Mouse (Mus musculus) stomach, embryonic 16.5 days (tissue): ENCODE measurements around the gene Nmnat3. TPM values are rescaled to one million over a fixed set of nuclear protein-coding genes. Genes with fewer than 3 reads are reported as not detected.

Experiments
- ATAC-seq: fragments of 200-750 bp; cut with Nextera tagmentation; 2 replicates; pipeline ENCODE4 v1.8.0; 2017; ENCODE audit warnings: moderate number of reproducible peaks, moderate TSS enrichment; ENCODE audit not compliant: insufficient read depth, low FRiP score
- H3K27ac ChIP-seq: fragments of 300-500 bp; sonication (generic); 2 replicates; pipeline ENCODE4 v1.5.1; 2014; ENCODE audit warnings: low read length
- H3K27me3 ChIP-seq: fragments of 300-500 bp; sonication (generic); 2 replicates; pipeline ENCODE4 v1.6.1; 2014; ENCODE audit warnings: low read length, control low read depth, mixed read lengths; ENCODE audit not compliant: control insufficient read depth, insufficient read depth
- H3K36me3 ChIP-seq: fragments of 300-500 bp; sonication (generic); 2 replicates; pipeline ENCODE4 v1.6.1; 2014; ENCODE audit warnings: low read length; ENCODE audit not compliant: control insufficient read depth, insufficient read depth
- H3K4me1 ChIP-seq: fragments of 300-500 bp; sonication (generic); 2 replicates; pipeline ENCODE4 v1.6.1; 2014; ENCODE audit warnings: low read length, control low read depth, mixed read lengths; ENCODE audit not compliant: control insufficient read depth, insufficient read depth
- H3K4me2 ChIP-seq: fragments of 300-500 bp; sonication (generic); 2 replicates; pipeline ENCODE4 v1.6.1; 2014; ENCODE audit warnings: low read depth, low read length, mixed read lengths
- H3K4me3 ChIP-seq: fragments of 300-500 bp; sonication (generic); replicated peaks from 2 replicates; pipeline ENCODE4 v1.5.1; 2014; ENCODE audit warnings: mild to moderate bottlenecking, low read length
- H3K9ac ChIP-seq: fragments of 300-500 bp; sonication (generic); 2 replicates; pipeline ENCODE4 v1.6.1; 2014; ENCODE audit warnings: low read length
- H3K9me3 ChIP-seq: fragments of 300-500 bp; sonication (generic); replicated peaks from 2 replicates; pipeline ENCODE4 v1.6.1; 2016; ENCODE audit warnings: low read length, control low read depth; ENCODE audit not compliant: control insufficient read depth
- WGBS: fragments of 180-500 bp; shearing (Covaris S2); extraction: QIAGEN DNeasy Blood & Tissue Kit; methylation state at CpG from one replicate; pipeline ENCODE4 v1.1.7; 2014; 5-methylcytosine and 5-hydroxymethylcytosine counted together
- polyA plus RNA-seq: library from polyadenylated mRNA; unstranded; fragments of >200 nt; fragmentation: Nextera tagmentation; extraction: Ambion mirVana; gene quantifications from 2 replicates; pipeline ENCODE4 v1.2.1, GENCODE M21; 2015

Gene Nmnat3
- polyA plus RNA-seq, 1 experiment from 2014 or later: 10.2 TPM

DNA sequence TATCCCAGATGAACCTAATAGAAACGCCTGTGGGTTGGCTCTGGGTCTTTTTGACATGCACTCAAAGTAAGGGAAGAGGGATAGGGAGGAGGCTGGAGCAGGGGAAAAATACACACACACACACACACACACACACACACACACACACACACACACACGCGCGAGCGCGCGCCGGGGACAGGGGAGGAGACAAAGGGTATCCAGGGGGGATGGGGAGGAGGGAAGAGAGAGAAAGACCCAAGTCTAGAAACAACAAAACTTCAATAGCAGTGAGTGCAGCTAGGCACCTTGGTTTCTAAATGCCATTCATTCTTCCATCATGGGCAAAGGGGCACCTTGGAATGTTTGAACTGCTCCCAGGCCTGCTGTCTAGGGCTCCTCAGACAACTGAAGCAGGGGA, 82.5 kb downstream of the Nmnat3 start:
- Histone ChIP-seq H3K9ac (no peak overlapping the region), H3K4me3 (no peak overlapping the region), H3K27ac (no peak overlapping the region), H3K4me2 (no peak overlapping the region), H3K9me3 (no peaks in the 10 kb centered on the region), H3K4me1 (no peaks in the 10 kb centered on the region), H3K36me3 (no peaks in the 10 kb centered on the region), H3K27me3 (no peaks in the 10 kb centered on the region)
- peak; percentile 40; the same call in 1 of the 2 replicates for ATAC-seq
- 60% methylated on average over 6 of the region's 8 CpGs for WGBS

DNA sequence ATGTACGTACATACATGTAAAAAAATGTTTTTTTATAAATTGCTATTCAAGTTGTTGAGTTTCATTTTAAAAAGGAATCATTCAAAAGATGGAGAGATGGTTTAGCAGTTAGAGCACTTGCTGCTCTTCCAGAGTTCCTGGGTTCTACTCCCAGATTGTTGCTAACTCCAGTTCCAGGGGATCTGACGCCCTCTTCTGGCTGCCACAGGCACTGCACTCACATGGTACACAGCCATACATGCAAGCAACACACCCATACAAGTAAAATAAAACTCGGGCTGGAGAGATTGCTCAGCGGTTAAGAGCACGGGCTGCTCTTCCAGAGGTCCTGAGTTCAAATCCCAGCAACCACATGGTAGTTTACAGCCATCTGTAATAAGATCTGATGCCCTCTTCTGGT, 86.1 kb downstream of the Nmnat3 start:
- Histone ChIP-seq H3K36me3 (no peaks in the 10 kb centered on the region), H3K27ac (no peak overlapping the region), H3K4me3 (no peak overlapping the region), H3K27me3 (no peaks in the 10 kb centered on the region), H3K4me2 (no peak overlapping the region), H3K9me3 (no peaks in the 10 kb centered on the region), H3K4me1 (no peaks in the 10 kb centered on the region), H3K9ac (no peak overlapping the region)
- 92% methylated on average over 5 of the region's 5 CpGs for whole genome bisulfite sequencing
- no peak for ATAC-seq

DNA sequence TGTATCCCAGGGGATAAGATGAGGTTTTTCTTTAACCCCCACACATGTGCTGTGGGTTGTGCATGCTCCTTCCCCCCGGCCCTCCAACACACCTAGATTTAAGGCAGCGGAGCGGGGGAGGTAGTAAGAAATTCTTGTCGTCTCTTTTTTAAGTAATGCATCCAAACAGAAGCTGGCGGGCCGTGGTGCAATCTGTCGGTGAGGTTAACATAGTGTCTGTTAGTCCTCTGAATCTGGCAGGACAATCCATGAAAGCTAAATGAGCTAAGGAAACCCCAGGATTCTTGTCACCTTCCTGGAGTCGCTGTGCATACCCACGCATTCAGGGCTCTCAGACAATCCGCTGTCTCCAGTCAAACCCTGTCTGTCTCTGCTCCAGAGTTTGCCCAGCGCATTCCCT, 87.7 kb downstream of the Nmnat3 start:
- no peaks in the 10 kb centered on the region for H3K4me1 ChIP-seq
- no peak overlapping the region for H3K4me2 ChIP-seq
- H3K27ac ChIP-seq: no peak overlapping the region
- no peaks in the 10 kb centered on the region for H3K36me3 ChIP-seq
- no peaks in the 10 kb centered on the region for H3K27me3 ChIP-seq
- ATAC-seq: no peak
- H3K9me3 ChIP-seq: no peaks in the 10 kb centered on the region
- 81% methylated on average over 11 of the region's 11 CpGs for WGBS
- no peak overlapping the region for H3K9ac ChIP-seq
- no peak overlapping the region for H3K4me3 ChIP-seq

DNA sequence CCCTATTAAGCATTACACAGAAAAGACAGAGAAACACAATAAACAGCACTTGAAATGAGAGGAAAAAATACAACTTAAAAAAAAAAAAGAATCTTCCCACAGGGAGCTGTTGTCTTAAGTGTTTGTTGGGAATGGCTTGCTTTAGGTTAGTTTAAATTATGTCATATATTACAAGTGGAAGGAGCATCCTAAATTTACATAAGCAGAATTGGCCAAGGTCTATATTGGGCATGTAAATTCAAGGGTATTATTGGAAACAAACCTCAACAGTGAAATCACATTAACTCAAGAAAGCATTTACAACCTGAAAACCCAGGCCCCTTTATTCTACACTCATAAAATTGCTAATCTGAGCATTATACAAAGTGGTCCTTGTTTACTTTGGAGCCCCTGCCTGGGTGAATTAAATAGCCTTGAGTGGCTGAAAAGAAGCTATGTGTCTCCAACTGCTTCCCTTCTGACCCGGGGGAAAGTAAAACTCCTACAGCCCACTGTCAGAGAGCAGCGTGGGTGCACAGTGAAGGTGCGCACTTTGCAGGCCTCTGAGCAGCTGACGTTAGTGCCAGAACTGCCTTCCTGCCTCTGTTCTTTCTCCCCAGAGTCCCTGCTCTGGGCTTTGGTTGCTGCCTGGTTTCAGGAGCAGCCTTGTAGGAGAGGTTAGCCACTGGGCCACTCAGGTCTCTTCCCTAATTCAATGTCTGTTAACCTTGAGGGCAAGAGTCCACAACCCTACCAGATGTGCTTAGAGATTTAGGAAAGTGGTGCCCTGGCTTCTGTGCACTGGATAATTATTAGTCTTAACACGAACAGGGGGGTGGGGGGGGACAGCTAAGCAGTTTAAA, 88.3 kb downstream of the Nmnat3 start:
- Histone ChIP-seq H3K4me3 (no peak overlapping the region), H3K36me3 (no peaks in the 10 kb centered on the region), H3K27me3 (no peaks in the 10 kb centered on the region), H3K27ac (no peak overlapping the region), H3K4me2 (no peak overlapping the region), H3K4me1 (no peaks in the 10 kb centered on the region), H3K9me3 (no peaks in the 10 kb centered on the region), H3K9ac (no peak overlapping the region)
- ATAC-seq: no peak
- 50% methylated on average over 5 of the region's 5 CpGs for WGBS

DNA sequence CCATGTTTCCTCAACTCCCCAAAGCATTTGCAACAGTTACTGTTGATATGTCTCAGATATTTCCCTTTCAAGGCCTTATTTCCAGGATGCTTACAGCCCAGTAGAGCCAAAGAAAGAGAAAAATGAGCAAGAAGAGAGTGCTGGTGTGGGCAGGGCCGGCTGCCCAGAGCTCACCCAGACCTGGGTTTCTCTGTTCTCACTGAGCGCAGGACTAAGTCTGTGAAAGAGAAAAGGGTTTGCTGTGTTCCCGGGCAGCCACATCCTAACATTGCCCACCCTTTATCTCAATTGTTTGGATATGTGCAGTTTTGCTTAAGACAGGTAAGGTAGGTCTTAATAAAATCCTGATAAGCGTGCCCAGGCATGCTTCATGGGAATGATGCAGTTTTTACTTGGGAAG, 92.5 kb downstream of the Nmnat3 start:
- Histone ChIP-seq H3K36me3 (no peaks in the 10 kb centered on the region), H3K4me2 (no peak overlapping the region), H3K4me3 (no peak overlapping the region), H3K9ac (no peak overlapping the region), H3K9me3 (no peaks in the 10 kb centered on the region), H3K27ac (no peak overlapping the region), H3K27me3 (no peaks in the 10 kb centered on the region), H3K4me1 (no peaks in the 10 kb centered on the region)
- ATAC-seq: no peak
- WGBS: 63% methylated on average over 4 of the region's 4 CpGs

DNA sequence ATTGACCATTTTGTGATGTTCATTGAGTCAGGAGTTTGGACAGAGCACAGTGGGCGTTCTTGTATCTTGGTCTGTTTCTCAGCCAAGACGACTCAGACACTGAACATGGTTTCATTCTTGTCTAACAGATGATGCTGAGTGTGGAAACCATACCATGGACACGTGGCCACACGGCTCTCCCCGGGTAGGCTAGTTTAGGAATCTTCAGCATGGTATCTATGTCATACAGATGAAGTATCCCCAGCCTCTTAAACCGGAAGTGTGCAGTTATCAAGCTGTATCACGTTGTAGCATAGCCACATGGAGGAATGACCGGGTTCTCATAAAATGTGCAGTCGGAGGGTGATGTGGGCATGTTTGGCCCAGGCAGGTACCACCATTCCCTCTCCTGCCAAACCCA, 93.4 kb downstream of the Nmnat3 start:
- WGBS: 93% methylated on average over 9 of the region's 9 CpGs
- H3K4me2 ChIP-seq: no peak overlapping the region
- H3K4me1 ChIP-seq: no peaks in the 10 kb centered on the region
- no peak overlapping the region for H3K4me3 ChIP-seq
- no peak for ATAC-seq
- H3K27me3 ChIP-seq: no peaks in the 10 kb centered on the region
- no peak overlapping the region for H3K9ac ChIP-seq
- no peak overlapping the region for H3K27ac ChIP-seq
- no peaks in the 10 kb centered on the region for H3K9me3 ChIP-seq
- no peaks in the 10 kb centered on the region for H3K36me3 ChIP-seq

DNA sequence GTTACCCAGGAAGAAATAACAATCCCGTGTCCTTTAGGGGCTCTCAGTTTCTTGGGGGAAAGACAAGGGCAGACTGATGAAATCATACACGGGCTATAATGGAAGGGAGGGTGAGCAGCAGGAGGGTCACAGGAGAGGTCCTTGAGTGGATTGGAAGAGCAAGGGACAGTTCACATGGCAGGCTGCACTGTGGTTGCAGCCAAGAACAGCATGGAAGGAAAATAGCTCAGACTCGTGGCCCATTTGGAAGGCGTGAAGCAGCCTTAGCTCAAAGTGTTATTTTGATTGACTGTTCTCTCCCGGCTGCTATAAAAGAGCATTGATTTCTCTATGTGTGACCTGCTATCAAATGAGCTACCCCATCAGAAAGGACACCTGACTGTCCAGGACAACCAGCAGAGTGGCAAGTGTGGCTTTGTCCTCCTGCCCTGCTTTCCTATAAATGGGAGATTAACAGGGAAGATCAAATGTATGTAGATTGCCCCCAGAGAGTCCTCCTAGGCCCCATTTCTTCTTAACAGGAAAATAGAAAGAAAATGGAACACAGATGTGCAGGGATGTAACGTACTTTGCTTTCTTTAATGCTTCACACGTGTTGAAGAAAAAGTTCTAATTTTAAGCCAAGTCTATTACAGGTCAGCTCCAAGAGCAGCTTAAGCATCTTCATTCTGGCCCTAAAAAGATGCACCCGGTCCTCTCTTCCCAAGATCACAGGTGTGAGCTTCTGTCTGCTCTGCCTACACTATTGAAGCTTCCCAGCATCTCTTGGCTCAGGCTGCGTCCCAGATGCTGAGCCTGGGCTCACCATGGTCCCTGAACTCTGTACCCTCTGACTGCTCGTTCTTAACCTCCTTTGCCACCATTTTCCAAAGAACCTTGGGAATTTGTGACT, 100.8 kb downstream of the Nmnat3 start:
- H3K9me3 ChIP-seq: no peaks in the 10 kb centered on the region
- H3K27me3 ChIP-seq: no peaks in the 10 kb centered on the region
- no peak overlapping the region for H3K27ac ChIP-seq
- H3K4me2 ChIP-seq: no peak overlapping the region
- no peak overlapping the region for H3K9ac ChIP-seq
- no peak for ATAC-seq
- H3K4me1 ChIP-seq: no peaks in the 10 kb centered on the region
- H3K4me3 ChIP-seq: no peak overlapping the region
- no peaks in the 10 kb centered on the region for H3K36me3 ChIP-seq
- WGBS: 72% methylated on average over 10 of the region's 10 CpGs

DNA sequence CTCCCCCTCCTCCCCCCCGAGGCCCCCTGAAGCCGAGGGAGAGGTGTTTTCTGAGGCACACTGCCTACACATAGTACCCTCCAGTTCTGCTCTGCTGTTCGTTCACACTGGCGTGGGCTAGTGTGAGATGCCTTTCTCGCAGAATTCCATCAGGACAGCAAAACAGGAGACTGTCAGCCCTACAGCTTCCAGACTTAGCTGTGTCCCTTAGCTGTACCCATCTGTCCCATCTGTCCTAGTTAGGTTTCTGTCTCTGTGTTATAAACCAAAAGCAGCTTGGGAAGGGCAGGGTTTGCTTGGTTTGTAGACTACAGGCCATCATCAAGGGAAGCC, 101.4 kb downstream of the Nmnat3 start:
- Histone ChIP-seq H3K4me3 (no peak overlapping the region), H3K27me3 (no peaks in the 10 kb centered on the region), H3K9ac (no peak overlapping the region), H3K36me3 (no peaks in the 10 kb centered on the region), H3K4me2 (no peak overlapping the region), H3K4me1 (no peaks in the 10 kb centered on the region), H3K27ac (no peak overlapping the region), H3K9me3 (no peaks in the 10 kb centered on the region)
- no peak for ATAC-seq
- WGBS: 84% methylated on average over 5 of the region's 5 CpGs

DNA sequence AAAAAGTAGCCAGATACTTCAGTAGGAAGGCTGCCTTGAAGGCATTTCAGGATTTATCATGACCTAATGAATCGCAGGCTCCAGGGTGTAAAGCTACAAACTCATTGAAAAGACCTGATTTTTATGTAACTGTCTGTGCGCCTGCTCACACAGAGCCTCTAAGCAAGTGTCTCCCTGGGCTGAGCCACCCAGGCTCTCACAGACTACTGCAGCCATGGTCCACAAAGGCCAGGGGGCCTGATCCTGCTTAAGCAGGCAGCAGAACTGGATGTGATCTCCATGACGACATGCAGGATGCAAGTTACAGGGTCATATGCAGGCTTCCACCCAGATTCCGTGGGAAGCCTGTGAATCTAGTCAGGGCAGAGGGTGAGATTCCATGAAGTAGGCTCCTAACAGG, 106.3 kb downstream of the Nmnat3 start:
- no peak for ATAC-seq
- 78% methylated on average over 4 of the region's 4 CpGs for WGBS
- H3K4me1 ChIP-seq: no peaks in the 10 kb centered on the region

More for the DNA sequence above, 106.3 kb downstream of the Nmnat3 start:
- H3K9ac ChIP-seq: no peak overlapping the region
- no peak overlapping the region for H3K27ac ChIP-seq
- H3K36me3 ChIP-seq: no peaks in the 10 kb centered on the region
- no peaks in the 10 kb centered on the region for H3K27me3 ChIP-seq
- no peak overlapping the region for H3K4me2 ChIP-seq
- H3K4me3 ChIP-seq: no peak overlapping the region
- no peaks in the 10 kb centered on the region for H3K9me3 ChIP-seq
